23 mouse cellular contexts compared by ENCODE assay signal in genomic region chr10:97523366-97523765, GRCm38 (mm10). TPM values are rescaled to one million over a fixed set of nuclear protein-coding genes. Genes with fewer than 3 reads are reported as not detected.
DNase-seq lines count a peak whose midpoint lies in the region; ATAC-seq and TF ChIP-seq lines count a peak whose summit lies in the region.
"Had no signal": no experiment of that assay in that cellular context is flagged by ENCODE, and none has a peak within 500 bp of the region (broad histone marks: within the 10 kb centered on the region; RNA-seq: fewer than 3 reads in every experiment).

No protein-coding gene starts in this region.

- H3K4me2 ChIP-seq in lung, embryonic 14.5 days: no peak overlapping the region
- no peak overlapping the region for H3K4me2 ChIP-seq in lung, postnatal 0 days (replicated peaks; ENCODE audit: low read depth, low read length)
- H3K4me2 ChIP-seq: embryonic facial prominence, embryonic 13.5 days; embryonic facial prominence, embryonic 15.5 days; forebrain, embryonic 12.5 days had no signal

- no peak for TF ChIP-seq EP300 in lung, postnatal 0 days (IDR thresholded peaks at IDR 0.05)

- H3K36me3 ChIP-seq in lung, embryonic 14.5 days (ENCODE audit: insufficient read depth): no peaks in the 10 kb centered on the region
- no peaks in the 10 kb centered on the region for H3K36me3 ChIP-seq in lung, postnatal 0 days (ENCODE audit: insufficient read depth, low read length)
- H3K36me3 ChIP-seq: embryonic facial prominence, embryonic 13.5 days; embryonic facial prominence, embryonic 15.5 days; forebrain, embryonic 10.5 days; forebrain, embryonic 12.5 days had no signal

- WGBS in lung, embryonic 14.5 days: 43% methylated on average over 3 of the region's 3 CpGs
- WGBS in lung, postnatal 0 days: 65% methylated on average over 3 of the region's 3 CpGs

- no peaks in the 10 kb centered on the region for H3K27me3 ChIP-seq in lung, embryonic 14.5 days (ENCODE audit: insufficient read depth, low read length)
- no peaks in the 10 kb centered on the region for H3K27me3 ChIP-seq in lung, postnatal 0 days (replicated peaks; ENCODE audit: insufficient read depth, low read length)
- H3K27me3 ChIP-seq: embryonic facial prominence, embryonic 13.5 days; embryonic facial prominence, embryonic 15.5 days; forebrain, embryonic 12.5 days had no signal

- H3K9ac ChIP-seq in lung, embryonic 14.5 days: no peak overlapping the region
- no peak overlapping the region for H3K9ac ChIP-seq in lung, postnatal 0 days (replicated peaks; ENCODE audit: low read depth)
- H3K9ac ChIP-seq: embryonic facial prominence, embryonic 13.5 days; embryonic facial prominence, embryonic 15.5 days; forebrain, embryonic 12.5 days had no signal

- peak; percentile 70; the same call in 1 of the 2 replicates for ATAC-seq in lung, embryonic 14.5 days (ENCODE audit: insufficient read depth)
- no peak for ATAC-seq in lung, postnatal 0 days
- ATAC-seq: forebrain, embryonic 14.5 days; forebrain, embryonic 16.5 days had no signal

- DNase-seq in lung, embryonic 14.5 days: peak; percentile 74
- no peak for DNase-seq in lung, postnatal 4 days
- peak; percentile 9 for DNase-seq in lung, postnatal 0 days (ENCODE audit: low spot score)
- DNase-seq in lung, postnatal 10 days: no peak
- no peak for DNase-seq in frontal cortex, postnatal 14 days (ENCODE audit: low spot score in 2 of 2)
- DNase-seq: adrenal gland, adult 2 months; adrenal gland, postnatal 10 days; adrenal gland, postnatal 25 days; cerebellum, adult 11 months; cerebellum, adult 18-20 months; cerebellum, adult 8-10 months; cerebellum, adult 9-11 months; cerebellum, postnatal 14 days; cerebellum, postnatal 36 days; embryo, embryonic 11 days had no signal

- H3K9me3 ChIP-seq in lung, embryonic 14.5 days (ENCODE audit: low read depth, low read length): no peaks in the 10 kb centered on the region
- no peaks in the 10 kb centered on the region for H3K9me3 ChIP-seq in lung, postnatal 0 days (ENCODE audit: low read length)
- H3K9me3 ChIP-seq: embryonic facial prominence, embryonic 13.5 days; embryonic facial prominence, embryonic 15.5 days; forebrain, embryonic 10.5 days; forebrain, embryonic 12.5 days had no signal

- no peaks in the 10 kb centered on the region for H3K4me1 ChIP-seq in lung, embryonic 14.5 days (ENCODE audit: insufficient read depth)
- H3K4me1 ChIP-seq in lung, postnatal 0 days (ENCODE audit: insufficient read depth, low read depth, low read length): no peaks in the 10 kb centered on the region
- H3K4me1 ChIP-seq: embryonic facial prominence, embryonic 13.5 days; embryonic facial prominence, embryonic 15.5 days; forebrain, embryonic 10.5 days; forebrain, embryonic 12.5 days had no signal

- H3K4me3 ChIP-seq in lung, embryonic 14.5 days (ENCODE audit: low read depth, low read length): no peak overlapping the region
- no peak overlapping the region for H3K4me3 ChIP-seq in lung, postnatal 0 days (ENCODE audit: low read depth, low read length)
- H3K4me3 ChIP-seq: embryonic facial prominence, embryonic 13.5 days; embryonic facial prominence, embryonic 15.5 days; erythroblast, embryonic 14.5 days; forebrain, embryonic 10.5 days; forebrain, embryonic 12.5 days had no signal

- no peak for TF ChIP-seq CTCF in lung, embryonic 14.5 days (IDR thresholded peaks at IDR 0.05; ENCODE audit: low read depth)
- no peak for TF ChIP-seq CTCF in lung, postnatal 0 days (IDR thresholded peaks at IDR 0.05)

- H3K27ac ChIP-seq in lung, embryonic 14.5 days (ENCODE audit: low read depth): no peak overlapping the region
- no peak overlapping the region for H3K27ac ChIP-seq in lung, postnatal 0 days (ENCODE audit: low read length)
- H3K27ac ChIP-seq: embryonic facial prominence, embryonic 13.5 days; embryonic facial prominence, embryonic 15.5 days; forebrain, embryonic 10.5 days; forebrain, embryonic 12.5 days had no signal

RNA-seq across cellular contexts. Expression of gene Lum, which starts 41.6 kb away (rescaled TPM):
- 41.8 and 50.1 TPM in 2 replicates for polyA plus RNA-seq in lung, embryonic 14.5 days (2014; fragmentation: Nextera tagmentation; extraction: Ambion mirVana)
- polyA plus RNA-seq in lung, postnatal 0 days (2015; fragmentation: Nextera tagmentation; extraction: Ambion mirVana): 2.8 and 3.4 TPM in 2 replicates
- polyA plus RNA-seq: C2C12; erythroblast, embryonic 14.5 days had no signal

RNA-seq across cellular contexts. Expression of gene Dcn, which starts 44.0 kb away (rescaled TPM):
- 117 and 150 TPM in 2 replicates for polyA plus RNA-seq in lung, embryonic 14.5 days (2014; fragmentation: Nextera tagmentation; extraction: Ambion mirVana)
- polyA plus RNA-seq in lung, postnatal 0 days (2015; fragmentation: Nextera tagmentation; extraction: Ambion mirVana): 35.4 and 42.5 TPM in 2 replicates
- polyA plus RNA-seq: erythroblast, embryonic 14.5 days had no signal

Comparison
In these comparisons a context has a peak if more than half of its experiments do, and no peak if none do; other contexts are left out.
1. DNase-seq: peak in lung, embryonic 14.5 days (single experiment) and lung, postnatal 0 days (single experiment); none in lung, postnatal 4 days (0 of 2), lung, postnatal 10 days (single experiment) and frontal cortex, postnatal 14 days (0 of 2).